Mouse (Mus musculus) forebrain, postnatal 0 days (tissue): ENCODE results near the gene Gm11037. TPM values are rescaled to one million over a fixed set of nuclear protein-coding genes. Genes with fewer than 3 reads are reported as not detected.
A peak's percentile ranks its signal among the peaks of the same experiment; 100 is the strongest.

Experiments
- ATAC-seq: fragments of 200-750 bp; cut with Nextera tagmentation; 2 replicates; pipeline ENCODE4 v1.8.0; 2017; ENCODE audit warnings: mild to moderate bottlenecking, moderate library complexity
- DNase-seq: peaks from one replicate; pipeline ENCODE4 v3.0.0-alpha.2; 2015
- H3K27ac ChIP-seq: fragments of 300-500 bp; sonication (generic); 2 replicates; pipeline ENCODE4 v1.5.1; 2014; ENCODE audit warnings: low read depth, mild to moderate bottlenecking, antibody characterized with exemption, low read length, moderate library complexity, mixed read lengths
- H3K27me3 ChIP-seq: fragments of 300-500 bp; sonication (generic); 2 replicates; pipeline ENCODE4 v1.6.1; 2014; ENCODE audit warnings: mild to moderate bottlenecking, low read length, mixed read lengths; ENCODE audit not compliant: insufficient read depth
- H3K36me3 ChIP-seq: fragments of 300-500 bp; sonication (generic); 2 replicates; pipeline ENCODE4 v1.6.1; 2014; ENCODE audit warnings: mild to moderate bottlenecking, moderate library complexity; ENCODE audit not compliant: insufficient read depth
- H3K4me1 ChIP-seq: fragments of 300-500 bp; sonication (generic); 2 replicates; pipeline ENCODE4 v1.6.1; 2014; ENCODE audit warnings: antibody characterized with exemption; ENCODE audit not compliant: insufficient read depth
- H3K4me2 ChIP-seq: fragments of 300-500 bp; sonication (generic); 2 replicates; pipeline ENCODE4 v1.6.1; 2014; ENCODE audit warnings: low read depth, mild to moderate bottlenecking, moderate library complexity
- H3K4me3 ChIP-seq: fragments of 300-500 bp; sonication (generic); 2 replicates; pipeline ENCODE4 v1.5.1; 2014; ENCODE audit warnings: low read depth, low read length, mixed read lengths
- H3K9ac ChIP-seq: fragments of 300-500 bp; sonication (generic); 2 replicates; pipeline ENCODE4 v1.6.1; 2014; ENCODE audit warnings: mild to moderate bottlenecking
- H3K9me3 ChIP-seq: fragments of 300-500 bp; sonication (generic); 2 replicates; pipeline ENCODE4 v1.6.1; 2016; ENCODE audit warnings: low read length
- CTCF ChIP-seq: sonication (generic); IDR thresholded peaks from 2 replicates; pipeline ENCODE4 v1.5.1; 2016; ENCODE audit warnings: antibody characterized with exemption, control low read depth, low read depth
- WGBS: fragments of 180-500 bp; shearing (Covaris S2); extraction: QIAGEN DNeasy Blood & Tissue Kit; methylation state at CpG from one replicate; pipeline ENCODE4 v1.1.7; 2014; 5-methylcytosine and 5-hydroxymethylcytosine counted together
- polyA plus RNA-seq: library from polyadenylated mRNA; unstranded; fragments of >200 nt; fragmentation: Nextera tagmentation; extraction: Ambion mirVana; gene quantifications from 2 replicates; pipeline ENCODE4 v1.2.1, GENCODE M21; 2015
- total RNA-seq: library from RNA; depleted of rRNA; stranded (reverse); fragments of >200 nt; gene quantifications from 2 replicates; pipeline ENCODE4 v1.2.3, GENCODE M21; 2014; rRNA removed

Gm11037 gene
- total and polyA plus RNA-seq, 2 experiments from 2014 or later, result not detected

- DNase-seq, result peak; percentile 92
- peak; percentile 93 for ATAC-seq
- H3K4me2 ChIP-seq, result peak within 1 kb of the TSS; percentile 98
- no peaks in the 10 kb centered on the region; the same call in 1 of the 2 replicates for H3K36me3 ChIP-seq
- H3K9me3 ChIP-seq, result no peaks in the 10 kb centered on the region
- H3K27me3 ChIP-seq, result no peaks in the 10 kb centered on the region
- peak within 1 kb of the TSS; percentile 99 for H3K27ac ChIP-seq
- WGBS, result 2% methylated on average over 52 of the region's 57 CpGs
- TF ChIP-seq CTCF, result peak; percentile 63
- H3K4me3 ChIP-seq, result peak within 1 kb of the TSS; percentile 84
- H3K4me1 ChIP-seq, result peaks cover 30% of the 10 kb centered on the region
- peak within 1 kb of the TSS; percentile 93 for H3K9ac ChIP-seq
These were observed 46.8 kb downstream of the Gm11037 start, which contains the start of gene Cenpb for GRCm38 (mm10) chr2:131179990-131180587. Gene Cenpb, minus strand, starts transcription at chr2:131180067.

Other genes starting within 250 kb of the Gm11037 start
- gene 4930402H24Rik, start 227.1 kb upstream of the Gm11037 start, total RNA-seq, result 88.5 and 97.9 TPM in 2 replicates
- gene 4930402H24Rik, start 227.1 kb upstream of the Gm11037 start, polyA plus RNA-seq, result 31.3 and 49.2 TPM in 2 replicates
- 61.2 and 80.3 TPM in 2 replicates for gene Atrn, start 227.0 kb upstream of the Gm11037 start, total RNA-seq
- 9.1 and 11.4 TPM in 2 replicates for gene Atrn, start 227.0 kb upstream of the Gm11037 start, polyA plus RNA-seq
- gene Gfra4, start 90.4 kb upstream of the Gm11037 start, total RNA-seq, result 39.8 and 52.0 TPM in 2 replicates
- 53.7 and 61.9 TPM in 2 replicates for gene Gfra4, start 90.4 kb upstream of the Gm11037 start, polyA plus RNA-seq
- gene Adam33, start 69.7 kb upstream of the Gm11037 start, total RNA-seq, result 0.77 and 3.1 TPM in 2 replicates
- gene Adam33, start 69.7 kb upstream of the Gm11037 start, polyA plus RNA-seq, result 0.82 and 0.85 TPM in 2 replicates
- gene Siglec1, start 46.7 kb upstream of the Gm11037 start, total RNA-seq, result 0.62 and 1.7 TPM in 2 replicates
- 0.18 and 0.19 TPM in 2 replicates for gene Siglec1, start 46.7 kb upstream of the Gm11037 start, polyA plus RNA-seq
- gene Hspa12b, start 6.2 kb upstream of the Gm11037 start, total RNA-seq, result 5.3 and 6.3 TPM in 2 replicates
- 2.2 and 2.4 TPM in 2 replicates for gene Hspa12b, start 6.2 kb upstream of the Gm11037 start, polyA plus RNA-seq
- 47.2 and 95.0 TPM in 2 replicates for gene 1700037H04Rik, start 26.6 kb downstream of the Gm11037 start, total RNA-seq
- 94.0 and 96.2 TPM in 2 replicates for gene 1700037H04Rik, start 26.6 kb downstream of the Gm11037 start, polyA plus RNA-seq
- 113 and 120 TPM in 2 replicates for gene Cenpb, start 46.6 kb downstream of the Gm11037 start, total RNA-seq
- gene Cenpb, start 46.6 kb downstream of the Gm11037 start, polyA plus RNA-seq, result 13.0 and 17.9 TPM in 2 replicates
- gene Cdc25b, start 53.5 kb downstream of the Gm11037 start, total RNA-seq, result 10.6 and 11.7 TPM in 2 replicates
- gene Cdc25b, start 53.5 kb downstream of the Gm11037 start, polyA plus RNA-seq, result 12.4 and 15.2 TPM in 2 replicates
- gene Spef1, start 53.8 kb downstream of the Gm11037 start, total RNA-seq, result 19.6 and 26.2 TPM in 2 replicates
- gene Spef1, start 53.8 kb downstream of the Gm11037 start, polyA plus RNA-seq, result 7.7 and 9.7 TPM in 2 replicates
- 37.4 and 40.7 TPM in 2 replicates for gene Ap5s1, start 73.6 kb downstream of the Gm11037 start, total RNA-seq
- 36.1 and 36.8 TPM in 2 replicates for gene Ap5s1, start 73.6 kb downstream of the Gm11037 start, polyA plus RNA-seq
- 3.8 and 5.7 TPM in 2 replicates for gene Mavs, start 100.6 kb downstream of the Gm11037 start, total RNA-seq
- gene Mavs, start 100.6 kb downstream of the Gm11037 start, polyA plus RNA-seq, result 3.5 and 5.0 TPM in 2 replicates
- gene Pank2, start 129.0 kb downstream of the Gm11037 start, total RNA-seq, result 41.9 and 44.9 TPM in 2 replicates
- gene Pank2, start 129.0 kb downstream of the Gm11037 start, polyA plus RNA-seq, result 28.6 and 33.5 TPM in 2 replicates
- gene Rnf24, start 219.4 kb downstream of the Gm11037 start, total RNA-seq, result 19.5 and 24.4 TPM in 2 replicates
- gene Rnf24, start 219.4 kb downstream of the Gm11037 start, polyA plus RNA-seq, result 8.7 and 11.8 TPM in 2 replicates